Mouse (Mus musculus): ENCODE measurements around the gene Usp32.

DNA sequence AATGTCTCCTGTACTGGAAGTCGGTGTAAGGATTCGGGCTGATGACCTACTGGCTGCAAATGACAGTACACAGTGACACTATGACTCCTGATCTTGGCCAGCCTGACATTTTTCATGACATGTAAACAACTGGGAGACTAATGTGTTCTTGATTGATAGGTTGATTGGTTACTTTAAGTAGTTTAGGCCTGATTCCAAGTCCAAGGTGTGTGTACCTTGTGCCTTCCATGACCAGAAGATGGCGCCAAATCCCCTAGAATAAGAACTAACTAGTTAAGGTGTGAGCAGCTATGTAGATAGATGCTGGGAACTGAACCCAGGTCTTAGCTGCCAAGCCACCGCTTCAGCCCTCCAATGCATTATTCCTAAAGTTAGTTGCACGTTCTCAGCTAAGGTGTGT is 44.1 kb upstream of the Usp32 start:
- no peak for TF ChIP-seq POLR2A (IDR thresholded peaks at IDR 0.05; ENCODE audit: low read depth, low read length)
- no peak for TF ChIP-seq CTCF (IDR thresholded peaks at IDR 0.05; ENCODE audit: extremely low read depth, insufficient read depth, insufficient read length, insufficient replicate concordance)
